Mouse (Mus musculus): Measurements from ENCODE around the gene Ap1s2. TPM values are rescaled to one million over a fixed set of nuclear protein-coding genes. Genes with fewer than 3 reads are reported as not detected.
A peak's percentile ranks its signal among the peaks of the same experiment; 100 is the strongest.

Ap1s2 gene
- polyA plus RNA-seq (2015; fragmentation: Nextera tagmentation; extraction: Ambion mirVana) = 120 and 133 TPM in 2 replicates

- Histone ChIP-seq H3K4me3 (ENCODE audit: low read depth, low read length) (peak within 1 kb of the TSS; percentile 62), H3K27ac (ENCODE audit: low read length) (peak within 1 kb of the TSS; percentile 92), H3K9ac (ENCODE audit: low read depth, low read length) (peak within 1 kb of the TSS; percentile 68), H3K4me2 (ENCODE audit: low read length) (peak within 1 kb of the TSS; percentile 57), H3K27me3 (ENCODE audit: control insufficient read depth, insufficient read depth, low read depth, low read length) (no peaks in the 10 kb centered on the region; the same call in 1 of the 2 replicates), H3K9me3 (replicated peaks; ENCODE audit: control insufficient read depth, low read length, poor library complexity, severe bottlenecking) (no peaks in the 10 kb centered on the region), H3K36me3 (ENCODE audit: control insufficient read depth, insufficient read depth, low read length) (no peaks in the 10 kb centered on the region), H3K4me1 (ENCODE audit: control insufficient read depth, insufficient read depth, low read length) (no peaks in the 10 kb centered on the region)
- ATAC-seq = peak; percentile 100
- WGBS = 16% methylated on average over 60 of the region's 80 CpGs
Observed at GRCm38 (mm10) chrX:163908337-163909250, at the start of gene Ap1s2. Gene Ap1s2, plus strand, starts transcription at chrX:163909017.

- Histone ChIP-seq H3K27me3 (ENCODE audit: control insufficient read depth, insufficient read depth, low read depth, low read length) (peaks cover 3% of the 10 kb centered on the region), H3K9ac (ENCODE audit: low read depth, low read length) (no peak overlapping the region), H3K4me3 (ENCODE audit: low read depth, low read length) (no peak overlapping the region), H3K4me2 (ENCODE audit: low read length) (no peak overlapping the region), H3K4me1 (ENCODE audit: control insufficient read depth, insufficient read depth, low read length) (no peaks in the 10 kb centered on the region), H3K36me3 (ENCODE audit: control insufficient read depth, insufficient read depth, low read length) (no peaks in the 10 kb centered on the region), H3K9me3 (replicated peaks; ENCODE audit: control insufficient read depth, low read length, poor library complexity, severe bottlenecking) (no peaks in the 10 kb centered on the region), H3K27ac (ENCODE audit: low read length) (no peak overlapping the region)
- WGBS = 55% methylated on average over 5 of the region's 5 CpGs
- no peak for ATAC-seq
Observed at GRCm38 (mm10) chrX:163867711-163868379, 41.0 kb upstream of the Ap1s2 start.

GRCm38 (mm10) chrX:163868659-163869278 lies 40.0 kb upstream of the Ap1s2 start:
- ATAC-seq = no peak
- WGBS = 82% methylated on average over 11 of the region's 11 CpGs
- no peak overlapping the region for H3K27ac ChIP-seq (ENCODE audit: low read length)
- no peak overlapping the region for H3K9ac ChIP-seq (ENCODE audit: low read depth, low read length)
- no peaks in the 10 kb centered on the region for H3K36me3 ChIP-seq (ENCODE audit: control insufficient read depth, insufficient read depth, low read length)
- no peak overlapping the region for H3K4me3 ChIP-seq (ENCODE audit: low read depth, low read length)
- H3K4me1 ChIP-seq (ENCODE audit: control insufficient read depth, insufficient read depth, low read length) = no peaks in the 10 kb centered on the region
- no peaks in the 10 kb centered on the region for H3K9me3 ChIP-seq (replicated peaks; ENCODE audit: control insufficient read depth, low read length, poor library complexity, severe bottlenecking)
- peaks cover 3% of the 10 kb centered on the region for H3K27me3 ChIP-seq (ENCODE audit: control insufficient read depth, insufficient read depth, low read depth, low read length)
- no peak overlapping the region for H3K4me2 ChIP-seq (ENCODE audit: low read length)

- Histone ChIP-seq H3K4me1 (ENCODE audit: control insufficient read depth, insufficient read depth, low read length) (no peaks in the 10 kb centered on the region), H3K36me3 (ENCODE audit: control insufficient read depth, insufficient read depth, low read length) (no peaks in the 10 kb centered on the region), H3K4me3 (ENCODE audit: low read depth, low read length) (no peak overlapping the region), H3K27ac (ENCODE audit: low read length) (no peak overlapping the region), H3K4me2 (ENCODE audit: low read length) (no peak overlapping the region), H3K27me3 (ENCODE audit: control insufficient read depth, insufficient read depth, low read depth, low read length) (no peaks in the 10 kb centered on the region), H3K9ac (ENCODE audit: low read depth, low read length) (no peak overlapping the region), H3K9me3 (replicated peaks; ENCODE audit: control insufficient read depth, low read length, poor library complexity, severe bottlenecking) (no peaks in the 10 kb centered on the region)
- ATAC-seq = no peak
- WGBS = 83% methylated on average over 3 of the region's 3 CpGs
Observed at GRCm38 (mm10) chrX:163875932-163876331, 32.9 kb upstream of the Ap1s2 start.

- 54% methylated on average over 4 of the region's 4 CpGs for WGBS
- no peak for ATAC-seq
- H3K36me3 ChIP-seq (ENCODE audit: control insufficient read depth, insufficient read depth, low read length) = no peaks in the 10 kb centered on the region
- H3K4me2 ChIP-seq (ENCODE audit: low read length) = no peak overlapping the region
- H3K4me1 ChIP-seq (ENCODE audit: control insufficient read depth, insufficient read depth, low read length) = no peaks in the 10 kb centered on the region
- no peak overlapping the region for H3K9ac ChIP-seq (ENCODE audit: low read depth, low read length)
- no peak overlapping the region for H3K27ac ChIP-seq (ENCODE audit: low read length)
- no peaks in the 10 kb centered on the region for H3K9me3 ChIP-seq (replicated peaks; ENCODE audit: control insufficient read depth, low read length, poor library complexity, severe bottlenecking)
- no peak overlapping the region for H3K4me3 ChIP-seq (ENCODE audit: low read depth, low read length)
- H3K27me3 ChIP-seq (ENCODE audit: control insufficient read depth, insufficient read depth, low read depth, low read length) = no peaks in the 10 kb centered on the region
Observed at GRCm38 (mm10) chrX:163876636-163877035, 32.2 kb upstream of the Ap1s2 start.

- H3K4me2 ChIP-seq (ENCODE audit: low read length) = no peak overlapping the region
- H3K4me1 ChIP-seq (ENCODE audit: control insufficient read depth, insufficient read depth, low read length) = no peaks in the 10 kb centered on the region
- no peak for ATAC-seq
- H3K9ac ChIP-seq (ENCODE audit: low read depth, low read length) = no peak overlapping the region
- peaks cover 3% of the 10 kb centered on the region; the same call in 1 of the 2 replicates for H3K27me3 ChIP-seq (ENCODE audit: control insufficient read depth, insufficient read depth, low read depth, low read length)
- no peak overlapping the region for H3K4me3 ChIP-seq (ENCODE audit: low read depth, low read length)
- no peaks in the 10 kb centered on the region for H3K36me3 ChIP-seq (ENCODE audit: control insufficient read depth, insufficient read depth, low read length)
- 84% methylated on average over 6 of the region's 6 CpGs for WGBS
- H3K27ac ChIP-seq (ENCODE audit: low read length) = no peak overlapping the region
- H3K9me3 ChIP-seq (replicated peaks; ENCODE audit: control insufficient read depth, low read length, poor library complexity, severe bottlenecking) = no peaks in the 10 kb centered on the region
Observed at GRCm38 (mm10) chrX:163879039-163879438, 29.8 kb upstream of the Ap1s2 start.

GRCm38 (mm10) chrX:163879461-163879860 lies 29.4 kb upstream of the Ap1s2 start:
- Histone ChIP-seq H3K27ac (ENCODE audit: low read length) (no peak overlapping the region), H3K36me3 (ENCODE audit: control insufficient read depth, insufficient read depth, low read length) (no peaks in the 10 kb centered on the region), H3K9ac (ENCODE audit: low read depth, low read length) (no peak overlapping the region), H3K4me3 (ENCODE audit: low read depth, low read length) (no peak overlapping the region), H3K27me3 (ENCODE audit: control insufficient read depth, insufficient read depth, low read depth, low read length) (peaks cover 3% of the 10 kb centered on the region; the same call in 1 of the 2 replicates), H3K4me1 (ENCODE audit: control insufficient read depth, insufficient read depth, low read length) (no peaks in the 10 kb centered on the region), H3K4me2 (ENCODE audit: low read length) (no peak overlapping the region), H3K9me3 (replicated peaks; ENCODE audit: control insufficient read depth, low read length, poor library complexity, severe bottlenecking) (no peaks in the 10 kb centered on the region)
- WGBS = 55% methylated on average over 5 of the region's 5 CpGs
- ATAC-seq = no peak

- Histone ChIP-seq H3K4me3 (ENCODE audit: low read depth, low read length) (no peak overlapping the region), H3K9me3 (replicated peaks; ENCODE audit: control insufficient read depth, low read length, poor library complexity, severe bottlenecking) (0 out of 2 replicates have a peak, but pooled peaks cover 3% of the 10 kb centered on the region), H3K4me2 (ENCODE audit: low read length) (no peak overlapping the region), H3K4me1 (ENCODE audit: control insufficient read depth, insufficient read depth, low read length) (no peaks in the 10 kb centered on the region), H3K27me3 (ENCODE audit: control insufficient read depth, insufficient read depth, low read depth, low read length) (peaks cover 3% of the 10 kb centered on the region; the same call in 1 of the 2 replicates), H3K27ac (ENCODE audit: low read length) (no peak overlapping the region), H3K9ac (ENCODE audit: low read depth, low read length) (no peak overlapping the region), H3K36me3 (ENCODE audit: control insufficient read depth, insufficient read depth, low read length) (no peaks in the 10 kb centered on the region)
- ATAC-seq = no peak
- 48% methylated on average over 4 of the region's 4 CpGs for WGBS
Observed at GRCm38 (mm10) chrX:163885539-163885981, 23.3 kb upstream of the Ap1s2 start.

All from midbrain, embryonic 16.5 days (tissue).